Mouse (Mus musculus) forebrain, embryonic 14.5 days (tissue): Measurements from ENCODE around the gene Auh. TPM values are rescaled to one million over a fixed set of nuclear protein-coding genes. Genes with fewer than 3 reads are reported as not detected.

Experiments used
- ATAC-seq: fragments of 200-750 bp; cut with Nextera tagmentation; 2 replicates; pipeline ENCODE4 v1.8.0; 2017; ENCODE audit warnings: mild to moderate bottlenecking, moderate library complexity
- DNase-seq: peaks from one replicate; pipeline ENCODE4 v3.0.0-alpha.2; 2015; ENCODE audit warnings: low spot score
- H3K27ac ChIP-seq: fragments of 300-500 bp; sonication (generic); 2 replicates; pipeline ENCODE4 v1.5.1; 2014; ENCODE audit warnings: low read depth, mild to moderate bottlenecking, control low read depth, low read length, moderate library complexity
- H3K27me3 ChIP-seq: fragments of 300-500 bp; sonication (generic); replicated peaks from 2 replicates; pipeline ENCODE4 v1.6.1; 2014; ENCODE audit warnings: low read length, control low read depth, mixed read lengths; ENCODE audit not compliant: control insufficient read depth, insufficient read depth
- H3K36me3 ChIP-seq: fragments of 300-500 bp; sonication (generic); 2 replicates; pipeline ENCODE4 v1.6.1; 2014; ENCODE audit warnings: low read length, control low read depth; ENCODE audit not compliant: control insufficient read depth, insufficient read depth
- H3K4me1 ChIP-seq: fragments of 300-500 bp; sonication (generic); 2 replicates; pipeline ENCODE4 v1.6.1; 2014; ENCODE audit warnings: antibody characterized with exemption, low read length, control low read depth; ENCODE audit not compliant: control insufficient read depth, insufficient read depth
- H3K4me2 ChIP-seq: fragments of 300-500 bp; sonication (generic); 2 replicates; pipeline ENCODE4 v1.6.1; 2014; ENCODE audit warnings: mild to moderate bottlenecking, control low read depth, low read length
- H3K4me3 ChIP-seq: fragments of 300-500 bp; sonication (generic); 2 replicates; pipeline ENCODE4 v1.5.1; 2014; ENCODE audit warnings: low read depth, low read length, control low read depth
- H3K9ac ChIP-seq: fragments of 300-500 bp; sonication (generic); 2 replicates; pipeline ENCODE4 v1.6.1; 2014; ENCODE audit warnings: mild to moderate bottlenecking, low read length, control low read depth, moderate library complexity
- H3K9me3 ChIP-seq: fragments of 300-500 bp; sonication (generic); replicated peaks from 2 replicates; pipeline ENCODE4 v1.6.1; 2016; ENCODE audit warnings: low read length, control low read depth, mixed read lengths; ENCODE audit not compliant: control insufficient read depth
- WGBS: fragments of 180-500 bp; shearing (Covaris S2); extraction: QIAGEN DNeasy Blood & Tissue Kit; methylation state at CpG from one replicate; pipeline ENCODE4 v1.1.7; 2014; 5-methylcytosine and 5-hydroxymethylcytosine counted together
- polyA plus RNA-seq: library from polyadenylated mRNA; unstranded; fragments of >200 nt; fragmentation: Nextera tagmentation; extraction: Ambion mirVana; gene quantifications from 2 replicates; pipeline ENCODE4 v1.2.1, GENCODE M21; 2014

The Auh gene
- polyA plus RNA-seq, 1 experiment from 2014 or later: 47.9 TPM

DNA sequence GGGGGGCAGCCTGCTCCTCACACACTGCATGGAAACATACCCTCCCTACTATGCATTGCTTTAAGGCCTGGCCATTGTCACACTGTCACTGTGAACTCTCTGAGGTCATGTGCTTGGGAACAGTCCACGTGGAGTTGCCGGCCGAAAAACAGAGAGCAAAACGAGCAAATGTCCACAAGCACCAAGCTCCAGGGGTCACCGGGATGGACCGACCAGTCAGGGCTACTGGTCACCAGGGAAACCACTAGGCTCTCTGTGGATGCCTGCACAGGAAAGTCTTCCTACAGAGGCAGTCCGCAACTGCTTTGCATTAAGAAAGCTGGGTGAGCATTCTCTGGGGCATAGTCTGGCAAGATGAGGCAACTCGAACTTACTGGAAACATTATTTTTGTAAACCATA, 82.0 kb downstream of the Auh start:
- no peak overlapping the region for H3K27ac ChIP-seq
- H3K9me3 ChIP-seq: no peaks in the 10 kb centered on the region
- H3K27me3 ChIP-seq: no peaks in the 10 kb centered on the region
- no peak overlapping the region for H3K4me3 ChIP-seq
- no peak overlapping the region for H3K9ac ChIP-seq
- 0 out of 2 replicates have a peak, but pooled peaks cover 3% of the 10 kb centered on the region for H3K4me1 ChIP-seq
- H3K36me3 ChIP-seq: no peaks in the 10 kb centered on the region
- H3K4me2 ChIP-seq: no peak overlapping the region
- ATAC-seq (no peak), DNase-seq (no peak)
- WGBS: 73% methylated on average over 8 of the region's 8 CpGs

DNA sequence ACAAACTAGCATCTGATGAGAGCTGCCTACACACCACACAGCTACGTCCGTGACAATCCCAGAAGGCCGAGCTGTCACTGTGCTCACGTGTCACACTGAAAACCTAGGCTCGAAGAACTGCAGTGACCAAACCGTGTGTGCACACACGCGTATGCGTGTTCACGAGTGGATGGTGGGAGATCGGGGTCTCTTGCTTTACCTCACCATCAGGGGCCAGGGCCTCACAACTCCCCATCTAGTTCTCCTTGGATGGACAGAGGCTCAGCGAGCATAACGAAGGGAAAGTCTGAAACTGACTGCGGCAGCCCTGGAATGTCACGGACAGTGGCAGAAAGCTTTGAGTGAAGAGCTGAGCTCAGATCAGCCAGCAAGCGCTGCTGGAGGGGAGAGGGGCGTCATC, 82.4 kb downstream of the Auh start:
- no peak overlapping the region for H3K4me2 ChIP-seq
- DNase-seq (no peak), ATAC-seq (no peak)
- H3K27ac ChIP-seq: no peak overlapping the region
- no peaks in the 10 kb centered on the region for H3K27me3 ChIP-seq
- H3K4me1 ChIP-seq: 0 out of 2 replicates have a peak, but pooled peaks cover 3% of the 10 kb centered on the region
- 87% methylated on average over 17 of the region's 17 CpGs for WGBS
- no peaks in the 10 kb centered on the region for H3K9me3 ChIP-seq
- H3K36me3 ChIP-seq: no peaks in the 10 kb centered on the region
- H3K4me3 ChIP-seq: no peak overlapping the region
- H3K9ac ChIP-seq: no peak overlapping the region

DNA sequence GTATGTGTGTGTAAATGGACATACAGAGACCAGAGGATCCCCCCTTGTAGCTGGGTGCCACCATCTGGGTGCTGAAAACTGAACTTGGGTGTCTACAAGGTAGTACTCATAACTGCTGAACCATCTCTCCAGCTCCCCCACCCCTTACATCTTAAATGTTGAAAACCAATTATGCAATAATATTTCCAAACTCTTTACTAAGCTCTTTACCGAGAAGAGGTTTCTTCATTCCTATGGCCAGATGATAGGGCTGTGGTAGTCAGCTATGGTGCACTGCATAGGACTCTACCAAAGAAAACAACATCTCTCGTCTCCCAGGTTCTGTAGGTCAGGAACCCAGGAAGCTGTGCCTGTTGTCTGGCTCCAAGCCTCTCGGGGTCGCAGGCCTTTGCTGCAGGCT, 83.9 kb downstream of the Auh start:
- H3K9me3 ChIP-seq: no peaks in the 10 kb centered on the region
- DNase-seq (no peak), ATAC-seq (no peak)
- H3K27me3 ChIP-seq: no peaks in the 10 kb centered on the region
- 0 out of 2 replicates have a peak, but pooled peaks cover 3% of the 10 kb centered on the region for H3K4me1 ChIP-seq
- no peak overlapping the region for H3K4me2 ChIP-seq
- H3K4me3 ChIP-seq: no peak overlapping the region
- H3K36me3 ChIP-seq: no peaks in the 10 kb centered on the region
- no peak overlapping the region for H3K9ac ChIP-seq
- no peak overlapping the region for H3K27ac ChIP-seq
- 91% methylated on average over 4 of the region's 4 CpGs for WGBS

DNA sequence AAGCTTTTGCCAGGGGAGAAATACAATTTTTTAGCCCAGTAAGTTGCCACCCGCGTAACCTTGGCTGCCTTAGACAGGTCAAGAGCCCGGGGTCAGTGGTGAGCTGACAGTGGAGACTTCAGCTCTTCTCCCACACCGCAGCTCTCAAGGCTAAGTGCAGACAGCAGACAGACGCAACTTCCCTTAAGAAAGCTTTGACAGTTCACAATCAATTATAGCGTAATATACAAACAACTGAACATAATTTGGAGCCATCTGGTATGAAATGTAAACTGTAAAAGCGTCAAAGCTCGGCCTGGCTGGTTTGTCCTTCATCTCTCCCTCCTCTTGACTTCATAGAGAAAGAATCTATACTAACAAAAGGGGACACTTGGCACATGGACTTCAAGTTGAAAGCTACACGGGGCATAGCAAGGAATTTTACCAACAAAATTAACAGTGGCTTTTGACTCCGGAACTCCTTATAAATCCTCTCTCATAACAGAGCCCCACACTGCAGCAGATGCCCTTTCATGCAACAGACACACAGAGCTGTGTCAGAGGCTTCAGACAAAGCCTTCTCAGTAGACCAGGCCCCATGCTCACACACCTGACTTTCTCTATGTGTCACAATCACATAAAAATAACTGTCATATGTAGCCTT, 85.8 kb downstream of the Auh start:
- Histone ChIP-seq H3K4me1 (0 out of 2 replicates have a peak, but pooled peaks cover 6% of the 10 kb centered on the region), H3K27ac (peak overlapping the region; percentile 29; the same call in 1 of the 2 replicates), H3K9ac (no peak overlapping the region), H3K9me3 (no peaks in the 10 kb centered on the region), H3K4me2 (no peak overlapping the region), H3K4me3 (no peak overlapping the region), H3K36me3 (no peaks in the 10 kb centered on the region), H3K27me3 (no peaks in the 10 kb centered on the region)
- 75% methylated on average over 10 of the region's 10 CpGs for WGBS
- ATAC-seq (peak; percentile 40; the same call in 1 of the 2 replicates), DNase-seq (peak; percentile 69)

DNA sequence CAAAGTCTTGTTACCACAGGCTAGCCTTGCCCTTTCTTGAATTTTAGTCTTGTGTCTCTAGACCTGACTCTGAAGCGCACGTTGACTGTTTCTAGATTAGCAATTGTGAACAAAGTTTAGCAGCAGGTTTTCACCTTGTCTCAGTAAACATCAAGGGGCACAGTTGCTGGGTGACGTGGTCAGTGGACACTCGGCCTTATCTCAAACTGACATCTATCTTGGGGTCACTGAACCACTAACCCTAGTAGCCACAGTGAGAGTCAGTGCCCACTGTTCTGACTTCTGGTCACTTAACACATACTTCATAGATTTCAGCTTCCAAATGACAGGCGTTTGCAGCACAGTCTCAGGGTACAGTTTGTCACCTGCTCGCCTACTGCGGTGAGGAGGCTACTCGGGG, 93.2 kb downstream of the Auh start:
- no peak for ATAC-seq

DNA sequence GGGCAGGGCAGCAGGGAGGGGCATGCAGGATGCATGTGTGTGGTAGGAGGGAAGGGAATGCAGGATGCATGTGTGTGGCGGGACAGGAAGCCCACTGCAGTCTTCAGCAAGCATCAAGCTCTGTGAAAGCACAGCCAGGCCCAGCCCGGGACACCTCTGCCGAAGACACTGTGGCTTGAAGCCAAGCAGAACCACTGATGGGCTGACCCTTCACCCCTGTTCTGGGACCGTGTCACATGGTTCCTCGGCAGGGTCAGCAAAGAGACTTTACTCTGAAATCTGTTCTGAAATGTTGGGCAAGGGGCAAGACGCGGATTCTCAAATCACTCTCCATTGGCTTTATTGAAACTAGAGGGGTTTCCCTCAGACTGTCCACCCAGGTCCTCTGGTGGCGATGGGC, 94.9 kb downstream of the Auh start:
- Histone ChIP-seq H3K27me3 (no peaks in the 10 kb centered on the region), H3K4me1 (0 out of 2 replicates have a peak, but pooled peaks cover 2% of the 10 kb centered on the region), H3K4me2 (no peak overlapping the region), H3K9ac (no peak overlapping the region), H3K9me3 (no peaks in the 10 kb centered on the region), H3K27ac (no peak overlapping the region), H3K36me3 (peaks cover 22% of the 10 kb centered on the region; the same call in 1 of the 2 replicates), H3K4me3 (no peak overlapping the region)
- no peak for ATAC-seq
- whole genome bisulfite sequencing: 93% methylated on average over 8 of the region's 8 CpGs
- DNase-seq: no peak

More for the DNA sequence above, 93.2 kb downstream of the Auh start:
- Histone ChIP-seq H3K27ac (no peak overlapping the region), H3K4me3 (no peak overlapping the region), H3K4me1 (0 out of 2 replicates have a peak, but pooled peaks cover 2% of the 10 kb centered on the region), H3K4me2 (no peak overlapping the region), H3K9me3 (no peaks in the 10 kb centered on the region), H3K36me3 (peaks cover 22% of the 10 kb centered on the region; the same call in 1 of the 2 replicates), H3K9ac (no peak overlapping the region), H3K27me3 (no peaks in the 10 kb centered on the region)
- 96% methylated on average over 8 of the region's 8 CpGs for WGBS
- DNase-seq: no peak

DNA sequence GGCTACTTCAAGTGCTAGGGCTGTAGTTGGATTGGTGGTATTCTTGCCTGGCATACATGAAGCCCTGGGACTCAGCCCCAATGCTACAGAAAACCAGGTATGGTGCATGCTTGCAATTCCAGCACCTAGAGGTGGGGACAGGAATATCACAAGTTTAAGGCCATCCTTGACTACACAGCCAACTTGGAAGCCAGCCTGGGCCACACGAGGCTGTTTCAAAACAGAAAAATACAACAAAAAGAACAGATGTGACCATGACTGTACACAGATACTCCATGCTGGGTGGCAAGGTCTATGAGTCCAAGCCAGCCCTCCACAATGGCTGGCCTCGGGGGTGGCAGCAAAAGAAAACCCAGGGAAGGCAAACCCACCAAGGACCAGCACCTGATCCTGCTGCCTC, 95.7 kb downstream of the Auh start:
- H3K4me1 ChIP-seq: no peaks in the 10 kb centered on the region
- no peak overlapping the region for H3K9ac ChIP-seq
- H3K9me3 ChIP-seq: no peaks in the 10 kb centered on the region
- no peak overlapping the region for H3K4me2 ChIP-seq
- no peak overlapping the region for H3K4me3 ChIP-seq
- peaks cover 22% of the 10 kb centered on the region; the same call in 1 of the 2 replicates for H3K36me3 ChIP-seq
- H3K27me3 ChIP-seq: no peaks in the 10 kb centered on the region
- no peak overlapping the region for H3K27ac ChIP-seq
- ATAC-seq: no peak
- WGBS: 79% methylated on average over 2 of the region's 2 CpGs
- DNase-seq: no peak

DNA sequence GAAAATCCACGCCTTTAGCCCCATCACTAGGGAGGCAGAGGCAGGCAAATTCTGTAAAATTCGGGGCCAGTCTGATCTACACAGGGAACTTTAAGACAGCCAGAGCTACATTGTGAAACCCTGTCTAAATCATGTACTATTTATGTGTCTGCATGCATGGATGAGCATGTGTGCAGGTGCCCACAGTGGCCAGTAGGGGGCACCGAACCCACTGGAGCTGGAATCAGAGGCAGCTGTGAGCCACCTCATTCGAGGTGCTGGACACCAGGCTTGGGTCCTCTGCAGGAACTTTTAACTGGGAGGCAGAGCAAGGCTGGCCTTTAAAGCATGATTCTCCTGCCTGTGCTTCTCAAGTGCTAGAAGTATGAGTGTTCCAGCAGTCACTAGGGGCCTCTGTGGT, 96.3 kb downstream of the Auh start:
- H3K9me3 ChIP-seq: no peaks in the 10 kb centered on the region
- no peak for DNase-seq
- no peak for ATAC-seq
- H3K9ac ChIP-seq: no peak overlapping the region
- no peak overlapping the region for H3K4me2 ChIP-seq
- peaks cover 22% of the 10 kb centered on the region; the same call in 1 of the 2 replicates for H3K36me3 ChIP-seq
- WGBS: 76% methylated on average over 4 of the region's 4 CpGs
- no peaks in the 10 kb centered on the region for H3K27me3 ChIP-seq
- no peaks in the 10 kb centered on the region for H3K4me1 ChIP-seq
- H3K27ac ChIP-seq: no peak overlapping the region
- no peak overlapping the region for H3K4me3 ChIP-seq

DNA sequence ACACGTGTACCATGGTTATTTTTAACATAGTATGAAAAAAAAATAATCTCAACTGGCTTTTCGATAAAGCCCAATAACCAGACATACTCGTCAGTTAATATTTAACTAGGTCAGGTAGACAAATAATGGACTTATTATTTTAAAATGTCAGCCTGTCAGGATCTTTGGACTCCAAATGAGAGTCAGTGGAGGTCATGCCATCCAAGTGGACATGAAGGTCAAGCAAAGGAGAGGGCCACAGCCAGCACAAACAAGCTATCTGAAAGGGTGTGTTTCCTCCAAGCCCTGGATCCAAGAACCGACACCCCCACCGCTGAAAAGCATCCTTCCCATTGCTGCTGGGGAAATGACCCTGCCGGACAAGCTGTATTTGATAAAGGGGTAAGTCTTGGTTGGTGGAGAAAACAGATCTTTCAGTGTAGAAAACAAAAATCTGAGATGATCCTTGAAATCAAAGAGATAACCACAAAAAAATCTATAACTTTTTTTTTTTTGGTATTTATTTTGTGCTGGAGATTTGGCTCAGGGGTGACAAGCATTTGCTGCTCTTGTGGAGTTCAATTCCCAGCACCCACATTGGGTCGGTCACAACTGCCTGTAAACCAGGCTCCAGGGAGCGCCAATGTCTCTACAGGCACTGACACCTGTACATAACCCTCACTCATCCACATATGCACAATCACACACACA, 96.9 kb downstream of the Auh start:
- Histone ChIP-seq H3K9ac (no peak overlapping the region), H3K27me3 (no peaks in the 10 kb centered on the region), H3K36me3 (peaks cover 20% of the 10 kb centered on the region; the same call in 1 of the 2 replicates), H3K27ac (no peak overlapping the region), H3K4me3 (no peak overlapping the region), H3K4me2 (no peak overlapping the region), H3K9me3 (no peaks in the 10 kb centered on the region), H3K4me1 (no peaks in the 10 kb centered on the region)
- DNase-seq (no peak), ATAC-seq (no peak)
- 93% methylated on average over 8 of the region's 8 CpGs for WGBS
